Mouse (Mus musculus) ES-Bruce4 (cell line): ENCODE measurements around the gene Pbx1.

Experiments
- CTCF ChIP-seq: IDR thresholded peaks from one replicate; pipeline ENCODE4 v1.8.1; 2011; ENCODE audit warnings: low read depth, low read length
- EP300 ChIP-seq: IDR thresholded peaks from 2 replicates; pipeline ENCODE4 v1.6.1; 2011; ENCODE audit warnings: low read depth, low read length; ENCODE audit not compliant: insufficient read depth
- POLR2A ChIP-seq: IDR thresholded peaks from one replicate; pipeline ENCODE4 v1.8.1; 2011; ENCODE audit warnings: low read length; ENCODE audit not compliant: insufficient read depth

- no peak for TF ChIP-seq CTCF
- TF ChIP-seq POLR2A = no peak
- no peak for TF ChIP-seq EP300
Measured at GRCm38 (mm10) chr1:168246968-168247724, 184.9 kb downstream of the Pbx1 start.
